Mouse (Mus musculus) cerebellum, adult (tissue): Measurements from ENCODE around the gene Doc2g.
A peak's percentile ranks its signal among the peaks of the same experiment; 100 is the strongest.

Source experiments
- ATAC-seq: cut with Nextera tagmentation; 2 replicates; pipeline ENCODE4 v1.9.2; 2017; ENCODE audit warnings: mild to moderate bottlenecking, moderate library complexity, mixed read lengths; ENCODE audit not compliant: insufficient number of reproducible peaks, low FRiP score, low TSS enrichment

Gene Doc2g

GRCm38 (mm10) chr19:3988750-3989149, 14.4 kb upstream of the Doc2g start:
- no peak for ATAC-seq

- ATAC-seq, result no peak
These were observed 12.3 kb upstream of the Doc2g start for GRCm38 (mm10) chr19:3990804-3991203.

DNA sequence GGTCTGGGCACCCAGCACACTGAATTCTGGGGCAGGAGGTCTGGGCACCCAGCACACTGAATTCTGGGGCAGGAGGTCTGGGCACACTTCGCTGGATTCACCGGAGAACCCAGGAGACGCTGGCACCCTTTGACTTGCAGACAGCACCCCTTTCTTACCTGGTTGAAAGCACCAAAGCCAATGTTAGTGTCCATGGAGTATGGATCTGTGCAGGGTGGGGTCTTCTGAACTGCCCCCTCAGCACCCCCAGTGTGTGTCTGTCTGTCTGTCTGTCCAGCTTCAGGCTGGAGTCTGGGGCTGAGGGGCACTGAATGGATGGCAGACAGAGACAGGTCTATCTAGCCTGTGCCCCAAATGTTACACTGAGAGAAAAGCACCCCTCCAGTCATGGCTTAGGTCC, 11.6 kb upstream of the Doc2g start:
- no peak for ATAC-seq

DNA sequence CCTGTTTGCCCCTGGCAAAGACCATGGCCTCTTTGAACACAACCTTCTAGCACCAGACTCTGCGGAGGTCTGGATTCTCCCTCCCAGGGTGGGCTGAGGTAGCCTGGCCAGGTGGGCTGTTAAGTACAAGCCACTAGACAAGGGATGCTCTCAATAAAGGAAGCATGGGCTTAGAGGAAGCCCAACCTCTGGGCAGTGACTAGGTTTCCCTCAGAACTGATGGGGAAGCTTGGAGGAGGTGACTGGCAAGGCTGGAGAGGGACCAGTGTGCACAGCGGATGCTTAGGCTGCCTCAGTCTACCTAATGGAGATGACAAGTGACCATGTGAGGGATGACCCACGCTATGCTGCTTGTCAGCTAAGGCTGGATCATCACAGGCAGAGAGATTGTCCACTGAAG, 11.1 kb upstream of the Doc2g start:
- no peak for ATAC-seq

GRCm38 (mm10) chr19:3992416-3992815, 10.7 kb upstream of the Doc2g start, which contains the start of gene Tbx10:
Gene Tbx10, plus strand, starts transcription at chr19:3992752.
- no peak for ATAC-seq

- ATAC-seq, result no peak
These were observed 8.2 kb upstream of the Doc2g start for GRCm38 (mm10) chr19:3994932-3995331.

DNA sequence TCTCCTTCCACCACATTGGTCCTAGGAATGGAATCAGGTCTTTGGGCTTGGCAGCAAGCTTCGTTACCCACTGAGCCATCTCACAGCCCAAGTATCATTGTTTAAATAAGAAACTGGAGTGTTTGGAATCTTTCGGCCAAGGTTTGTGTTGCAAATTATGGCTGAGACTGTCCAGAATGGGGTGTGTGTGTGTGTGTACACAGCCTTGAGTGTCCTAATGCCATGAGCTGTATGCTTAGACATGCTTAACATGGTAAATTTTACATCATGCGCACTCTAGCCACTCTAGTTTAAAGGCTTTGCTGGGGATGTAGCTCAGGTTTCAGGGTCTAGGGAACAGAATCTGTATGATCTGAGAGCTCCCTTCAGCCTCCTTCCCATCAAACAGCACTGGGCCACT, 7.6 kb upstream of the Doc2g start:
- ATAC-seq, result no peak

DNA sequence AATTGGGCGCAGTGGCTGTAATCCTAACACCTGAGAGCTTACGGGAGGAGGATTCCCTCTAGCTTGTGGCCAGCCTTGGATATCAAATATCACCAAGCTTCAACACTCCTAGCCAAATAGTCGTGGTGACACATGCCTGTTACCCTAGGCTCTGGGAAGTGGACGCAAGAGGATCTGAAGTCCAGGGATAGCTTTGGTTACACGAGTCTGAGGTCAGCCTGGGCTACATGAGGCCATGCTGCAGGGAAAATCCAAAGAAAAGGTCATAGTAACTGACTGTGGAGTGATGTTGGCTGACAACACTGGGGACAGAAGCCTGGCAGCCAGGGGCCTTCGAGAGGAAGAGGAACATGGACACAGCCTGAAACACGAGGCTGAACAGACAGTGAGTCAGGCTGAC, 7.0 kb upstream of the Doc2g start:
- no peak for ATAC-seq

DNA sequence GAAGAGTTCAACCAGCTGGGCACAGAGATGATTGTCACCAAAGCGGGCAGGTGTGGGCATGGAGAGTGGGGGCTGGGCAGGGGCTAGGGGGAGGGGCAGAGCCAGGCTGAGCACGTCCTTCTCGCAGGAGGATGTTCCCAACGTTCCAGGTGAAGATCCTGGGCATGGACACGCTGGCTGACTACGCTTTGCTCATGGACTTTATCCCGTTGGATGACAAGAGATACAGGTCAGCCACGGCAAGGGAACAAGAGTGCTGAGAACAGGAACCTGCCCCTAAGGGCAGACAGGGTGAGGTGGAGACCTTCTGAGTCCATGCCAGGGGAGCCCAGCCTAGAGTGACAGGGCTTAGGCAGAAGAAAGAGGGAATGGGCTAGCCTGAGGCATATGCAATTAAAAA, 6.4 kb upstream of the Doc2g start:
- ATAC-seq, result no peak

GRCm38 (mm10) chr19:3997231-3997630, 5.9 kb upstream of the Doc2g start:
- no peak for ATAC-seq

DNA sequence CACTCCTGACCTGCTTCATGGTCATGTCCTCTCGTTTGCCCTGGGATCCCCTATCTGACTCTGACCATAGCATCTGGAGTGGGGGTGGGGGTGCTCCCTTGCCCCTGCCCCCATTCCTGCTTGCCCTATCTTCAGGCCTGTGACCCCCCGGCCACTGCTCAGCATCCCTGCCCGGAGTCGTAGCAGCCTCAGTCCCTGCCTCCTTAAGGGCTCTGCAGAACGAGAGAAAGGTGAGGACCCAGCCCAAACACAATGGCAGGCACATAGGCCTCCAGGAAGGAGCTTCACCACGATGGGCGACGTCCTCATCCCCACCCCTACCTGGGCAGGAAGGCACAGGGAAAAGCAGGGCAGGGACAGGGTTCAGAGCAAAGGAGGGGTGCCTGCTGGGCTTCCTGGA, 4.8 kb upstream of the Doc2g start:
- ATAC-seq, result no peak

DNA sequence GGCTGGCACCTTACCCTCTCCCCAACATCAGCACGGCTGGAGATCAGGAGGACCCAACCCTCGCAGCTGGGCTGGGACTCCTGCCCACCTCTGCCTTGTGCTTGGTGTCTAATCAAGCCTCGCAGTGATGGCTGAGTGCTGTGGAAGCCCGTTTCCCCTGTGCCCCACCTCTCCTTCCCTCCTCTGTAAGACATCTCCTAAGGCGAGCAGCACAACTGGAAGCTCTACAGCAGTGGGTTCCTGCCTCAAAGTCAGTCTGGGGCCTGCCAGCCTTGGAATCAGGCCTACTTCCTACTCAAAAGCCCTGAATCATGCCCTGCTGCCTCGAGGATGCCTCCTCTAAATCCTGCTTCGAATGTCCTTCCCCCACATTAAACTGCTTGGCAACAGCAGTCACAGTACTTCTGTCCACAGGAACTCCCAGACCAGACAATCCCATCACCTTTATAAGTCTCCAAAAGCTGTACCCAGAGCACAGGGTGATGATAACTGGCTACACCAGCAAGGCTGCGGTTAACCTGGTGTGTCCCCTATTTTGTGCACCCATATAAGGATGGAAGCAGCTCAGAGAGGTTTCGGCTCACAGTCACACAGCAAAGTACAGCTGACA, 3.9 kb upstream of the Doc2g start:
- ATAC-seq, result no peak

DNA sequence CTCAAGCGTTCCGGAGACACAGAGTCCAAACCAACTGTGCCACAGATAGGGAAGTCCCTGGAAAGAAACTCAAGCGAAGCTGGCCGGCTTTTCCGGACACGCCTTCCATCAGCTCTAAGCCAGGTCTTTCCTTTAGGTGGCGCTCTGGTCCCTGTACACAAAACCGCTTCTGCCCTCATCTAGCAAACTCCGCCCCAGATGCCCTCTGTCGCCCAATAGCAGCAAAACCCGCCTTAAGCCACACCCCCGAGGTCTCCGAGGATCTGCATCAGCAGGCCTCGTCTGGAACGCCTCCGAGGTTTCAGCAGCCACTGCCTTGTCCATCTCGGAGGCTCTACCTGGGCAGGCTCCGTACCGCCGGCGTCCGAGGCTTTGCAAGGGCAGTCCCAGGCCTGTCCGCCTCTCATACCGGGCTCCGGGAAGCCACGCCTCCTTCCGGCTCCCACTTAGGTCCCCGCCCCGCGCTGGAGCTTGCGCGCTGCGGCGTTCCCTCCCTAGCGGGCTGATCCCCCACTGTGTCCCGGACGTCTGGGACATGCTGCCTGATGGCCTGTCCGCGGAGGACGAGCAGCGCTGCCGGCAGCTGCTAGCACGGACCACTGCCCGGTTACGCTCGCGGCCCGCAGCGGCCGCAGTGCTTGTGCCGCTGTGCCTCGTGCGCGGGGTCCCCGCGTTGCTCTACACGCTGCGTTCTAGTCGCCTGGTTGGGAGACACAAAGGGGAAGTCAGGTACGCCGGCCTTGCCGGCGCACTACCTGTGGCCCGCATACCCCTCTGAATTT, 2.8 kb upstream of the Doc2g start, which contains the start of the genes Nudt8 and Gm49405:
Gene Nudt8, plus strand, starts transcription at position 462 of the 782 bp plus-strand sequence.
Gene Gm49405, plus strand, starts transcription at position 508 of the 782 bp plus-strand sequence.
- peak; percentile 81 for ATAC-seq

- no peak for ATAC-seq
These were observed 2.1 kb upstream of the Doc2g start for GRCm38 (mm10) chr19:4000949-4001525.

DNA sequence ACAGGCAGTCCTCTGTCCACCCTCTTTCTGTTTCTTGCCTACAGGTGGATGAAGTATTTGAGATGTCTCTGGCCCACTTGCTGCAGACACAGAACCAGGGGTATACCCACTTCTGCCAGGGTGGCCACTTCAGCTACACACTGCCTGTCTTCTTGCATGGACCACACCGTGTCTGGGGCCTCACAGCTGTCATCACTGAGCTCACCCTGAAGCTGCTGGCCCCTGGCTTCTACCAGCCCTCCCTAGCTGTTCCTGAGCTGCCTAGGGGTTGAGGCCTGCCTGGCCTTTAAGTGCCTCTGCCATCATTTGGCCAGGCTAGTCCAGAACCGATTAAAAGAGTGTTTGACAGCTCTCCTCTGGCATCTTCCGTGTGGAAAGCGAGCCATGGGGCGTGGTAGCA, 1.4 kb upstream of the Doc2g start:
- no peak for ATAC-seq

DNA sequence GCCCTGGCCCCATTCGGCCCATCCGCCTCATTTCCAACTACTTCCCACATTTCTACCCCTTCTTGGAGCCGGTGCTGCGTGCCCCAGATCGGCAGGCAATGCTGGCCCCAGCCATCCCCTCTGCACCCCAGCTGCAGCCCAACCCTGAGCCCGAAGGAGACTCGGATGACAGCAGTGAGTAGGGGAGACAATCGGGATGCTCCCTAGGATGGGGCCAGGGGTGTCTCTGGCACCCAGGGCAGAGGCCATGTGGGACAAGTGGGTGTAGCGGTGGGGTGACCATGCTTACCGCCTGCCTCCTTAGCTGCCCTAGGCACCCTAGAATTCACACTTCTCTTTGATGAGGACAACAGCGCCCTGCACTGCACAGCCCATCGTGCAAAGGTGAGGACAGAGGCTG, 528 bp downstream of the Doc2g start:
- no peak for ATAC-seq

- no peak for ATAC-seq
These were observed 1.2 kb downstream of the Doc2g start for GRCm38 (mm10) chr19:4004331-4004730.

- no peak for ATAC-seq
These were observed 2.0 kb downstream of the Doc2g start for GRCm38 (mm10) chr19:4005091-4005490.

DNA sequence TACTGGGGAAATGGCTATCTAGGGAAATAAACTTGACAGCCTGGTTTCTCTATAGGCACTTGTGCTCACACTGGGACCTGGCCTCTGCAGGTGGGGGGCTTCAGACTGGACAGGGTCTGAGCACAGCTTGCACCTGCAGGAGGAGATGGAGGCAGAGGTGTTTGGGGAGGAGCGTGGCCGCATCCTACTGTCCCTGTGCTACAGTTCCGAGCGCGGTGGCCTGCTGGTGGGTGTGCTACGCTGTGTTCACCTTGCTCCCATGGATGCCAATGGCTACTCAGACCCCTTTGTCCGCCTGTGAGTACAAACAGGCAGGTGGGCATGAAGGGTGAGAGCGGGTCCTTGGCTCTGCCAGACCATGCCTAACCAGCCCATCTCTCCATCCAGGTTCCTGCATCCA, 2.9 kb downstream of the Doc2g start:
- no peak for ATAC-seq

- ATAC-seq, result no peak
These were observed 8.0 kb downstream of the Doc2g start for GRCm38 (mm10) chr19:4011086-4011485.

DNA sequence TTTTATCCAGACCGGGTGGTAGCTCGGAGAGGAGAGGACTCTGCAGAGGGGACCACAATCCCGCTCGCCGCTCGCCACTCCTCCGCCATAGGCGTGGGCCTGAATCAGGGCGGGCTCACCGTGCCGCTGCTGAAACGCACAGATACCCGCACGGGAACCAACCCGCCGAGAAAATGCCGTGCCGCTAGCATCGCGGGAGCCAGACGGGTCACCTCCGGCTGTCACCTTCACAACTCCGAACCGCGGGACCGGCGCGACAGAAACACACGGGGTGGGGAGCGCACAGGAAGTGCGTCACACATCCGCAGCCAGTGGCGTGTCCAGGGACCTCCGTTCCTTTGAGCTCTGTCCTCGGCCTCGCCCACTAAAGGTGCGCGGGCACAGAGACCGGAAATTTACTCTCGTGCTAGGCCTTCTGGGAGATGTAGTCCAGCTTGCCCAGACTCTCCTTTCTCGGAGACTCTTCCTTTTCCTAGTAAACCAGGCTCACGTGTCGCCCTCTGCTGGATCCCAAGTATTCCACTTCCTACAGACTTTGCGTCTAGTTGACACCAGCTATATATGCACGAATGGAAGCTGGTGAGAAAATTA, 9.4 kb downstream of the Doc2g start, which contains the start of gene Ndufv1:
Gene Ndufv1, minus strand, starts transcription at position 375 of the 591 bp plus-strand sequence.
- ATAC-seq, result peak; percentile 97
